Mouse (Mus musculus): ENCODE data around the gene Arhgap21. TPM values are rescaled to one million over a fixed set of nuclear protein-coding genes. Genes with fewer than 3 reads are reported as not detected.
A peak's percentile ranks its signal among the peaks of the same experiment; 100 is the strongest.
"Not testable (repeated sequence)": the region's sequence is repeated elsewhere in the genome, so short reads cannot be mapped to it uniquely, and the experiment has no call there.

The Arhgap21 gene
- total RNA-seq, 2 experiments from 2014 or later: 28.3 to 54.8 TPM

DNA sequence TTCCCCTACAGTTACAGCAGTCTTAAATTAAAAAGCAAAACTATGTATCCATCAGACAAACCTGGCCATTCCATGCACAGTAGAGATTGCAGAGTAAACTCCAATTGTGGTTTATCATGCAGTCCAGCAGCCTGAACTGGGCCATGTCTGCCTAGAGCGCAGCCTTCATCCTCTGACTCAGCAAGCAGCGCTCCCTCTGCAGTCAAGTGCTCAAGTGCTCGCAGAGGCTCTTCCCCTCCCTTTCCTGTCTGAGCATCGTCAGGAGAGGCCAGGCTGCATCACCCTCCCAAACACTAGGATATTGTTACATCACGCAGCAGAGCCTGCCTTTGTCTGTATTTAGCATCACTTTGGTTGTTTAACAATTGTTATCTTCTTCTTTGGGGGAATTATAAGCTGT is 25.5 kb downstream of the Arhgap21 start:
- ATAC-seq (replicated peaks; ENCODE audit: low FRiP score, low TSS enrichment, poor library complexity, severe bottlenecking): peak; percentile 91

DNA sequence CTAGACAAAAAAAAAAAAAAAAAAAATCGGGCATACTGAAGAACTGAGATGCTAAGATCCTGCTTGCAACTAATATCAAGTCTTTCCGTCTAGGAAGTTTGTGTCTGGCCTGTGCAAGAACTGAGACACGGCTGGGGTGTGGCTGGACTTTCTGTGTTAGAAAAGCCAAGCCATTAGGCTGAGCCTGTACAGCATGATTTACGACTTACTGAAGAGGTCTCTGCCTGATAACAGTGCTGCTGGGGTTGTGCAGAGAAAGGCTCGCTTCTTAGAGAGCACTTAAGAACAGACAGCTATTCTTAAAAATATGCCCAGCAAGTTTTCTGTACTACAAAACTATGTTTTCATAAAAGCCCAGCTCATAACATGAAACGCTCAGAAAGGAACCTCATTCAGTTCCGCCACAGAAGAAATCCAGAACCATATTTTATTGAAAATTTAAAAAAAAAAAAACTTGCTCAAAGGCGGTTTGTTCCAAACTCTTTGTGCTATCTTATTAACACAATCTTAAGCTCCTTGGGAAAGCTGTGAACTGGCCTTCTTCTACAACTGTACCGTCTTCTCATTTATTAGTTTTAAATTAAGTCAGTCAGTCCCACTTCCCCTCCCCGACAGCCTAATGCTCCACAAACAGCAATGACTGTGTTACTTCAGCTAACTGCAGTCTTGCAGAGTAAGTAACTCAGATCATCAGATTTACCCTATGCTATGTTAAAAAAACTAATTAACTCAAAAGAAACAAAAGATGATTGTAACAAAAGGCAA is 26.1 kb downstream of the Arhgap21 start:
- peak; percentile 78 for ATAC-seq (replicated peaks; ENCODE audit: low FRiP score, low TSS enrichment, poor library complexity, severe bottlenecking)

DNA sequence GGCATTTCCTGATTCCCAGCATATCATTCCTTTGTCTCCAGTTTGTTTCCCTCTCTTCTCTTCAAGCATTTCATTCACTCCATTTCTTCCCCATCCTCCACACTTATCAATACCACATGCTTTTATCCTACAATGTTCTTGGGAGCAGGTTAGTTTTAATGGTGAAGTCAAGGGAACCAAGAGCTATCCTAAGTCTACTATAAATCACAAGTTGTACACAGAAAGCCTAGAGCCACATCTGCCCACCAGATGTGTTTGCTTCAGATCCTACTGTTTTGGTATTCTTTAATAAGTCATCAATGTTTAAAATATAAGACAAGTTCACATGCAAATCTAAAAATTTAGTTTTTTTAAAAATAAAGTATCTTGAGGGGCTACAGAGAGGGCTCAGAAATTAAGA is 27.6 kb downstream of the Arhgap21 start:
- ATAC-seq (replicated peaks; ENCODE audit: low FRiP score, low TSS enrichment, poor library complexity, severe bottlenecking): no peak

DNA sequence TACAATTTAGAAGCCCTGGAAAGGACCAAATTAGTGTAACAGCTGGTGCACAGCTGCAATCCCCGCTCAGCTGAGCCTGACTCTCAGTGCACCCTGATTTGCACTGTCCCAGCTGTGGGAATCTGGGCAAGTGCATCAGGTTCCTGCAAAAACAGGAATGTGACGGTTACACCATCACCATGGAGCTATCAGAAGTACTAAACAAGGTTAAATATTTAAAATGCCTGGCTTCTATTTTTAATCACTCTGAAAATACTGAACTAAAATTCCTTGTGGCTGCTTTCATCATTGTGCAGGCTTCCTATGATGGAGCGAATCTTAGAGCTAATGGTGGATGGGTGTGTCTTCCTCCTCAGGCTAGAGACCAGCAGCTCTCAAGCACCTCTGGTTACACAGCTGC is 29.3 kb downstream of the Arhgap21 start:
- ATAC-seq (replicated peaks; ENCODE audit: low FRiP score, low TSS enrichment, poor library complexity, severe bottlenecking): no peak

DNA sequence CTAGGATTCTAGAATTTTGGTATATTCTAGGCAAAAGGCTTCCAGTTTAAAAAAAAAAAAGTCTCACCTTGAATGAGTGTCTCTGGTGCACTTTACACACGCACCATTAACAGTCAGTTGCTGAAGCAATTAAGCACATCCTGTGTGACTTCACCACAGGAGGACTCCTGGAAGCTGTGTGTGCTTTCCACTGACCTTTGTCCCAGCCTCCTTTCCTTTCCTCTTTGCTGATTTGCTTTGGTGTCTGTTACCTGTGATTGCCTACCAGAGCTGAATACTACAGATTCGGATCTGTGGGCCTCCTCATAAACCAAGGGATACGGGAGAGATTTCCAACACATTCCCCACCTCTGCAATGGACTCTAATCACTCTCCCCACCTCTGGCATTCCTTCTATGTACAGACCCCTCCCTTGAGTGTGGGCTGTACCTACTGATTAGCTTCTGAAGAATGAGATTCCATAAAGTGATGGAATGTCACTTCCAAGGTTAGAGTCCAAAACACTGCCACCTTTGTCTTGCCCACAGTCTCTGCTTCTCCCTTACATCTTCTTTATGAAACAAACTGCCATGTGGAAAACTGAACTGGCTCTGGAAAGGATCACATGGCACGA is 32.0 kb downstream of the Arhgap21 start:
- no peak for ATAC-seq (replicated peaks; ENCODE audit: low FRiP score, low TSS enrichment, poor library complexity, severe bottlenecking)

DNA sequence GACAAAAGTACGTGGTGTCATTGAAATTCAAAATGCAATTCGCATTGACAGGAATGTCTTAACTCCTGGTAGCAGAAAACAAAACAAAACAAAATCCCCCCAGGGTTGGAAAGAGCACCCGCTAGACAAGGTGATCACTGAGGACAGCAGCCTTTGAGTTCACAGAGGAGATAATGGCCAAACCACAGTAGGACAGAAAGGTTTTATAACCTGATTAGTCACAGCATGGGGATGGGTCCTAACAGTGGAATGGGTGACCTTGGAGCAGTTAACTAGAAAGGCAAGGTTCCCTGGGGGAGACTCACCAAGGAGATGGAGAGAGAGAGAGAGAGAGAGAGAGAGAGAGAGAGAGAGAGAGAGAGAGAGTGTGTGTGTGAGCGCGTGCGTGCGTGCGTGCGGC is 34.3 kb downstream of the Arhgap21 start:
- ATAC-seq (replicated peaks; ENCODE audit: low FRiP score, low TSS enrichment, poor library complexity, severe bottlenecking): no peak

DNA sequence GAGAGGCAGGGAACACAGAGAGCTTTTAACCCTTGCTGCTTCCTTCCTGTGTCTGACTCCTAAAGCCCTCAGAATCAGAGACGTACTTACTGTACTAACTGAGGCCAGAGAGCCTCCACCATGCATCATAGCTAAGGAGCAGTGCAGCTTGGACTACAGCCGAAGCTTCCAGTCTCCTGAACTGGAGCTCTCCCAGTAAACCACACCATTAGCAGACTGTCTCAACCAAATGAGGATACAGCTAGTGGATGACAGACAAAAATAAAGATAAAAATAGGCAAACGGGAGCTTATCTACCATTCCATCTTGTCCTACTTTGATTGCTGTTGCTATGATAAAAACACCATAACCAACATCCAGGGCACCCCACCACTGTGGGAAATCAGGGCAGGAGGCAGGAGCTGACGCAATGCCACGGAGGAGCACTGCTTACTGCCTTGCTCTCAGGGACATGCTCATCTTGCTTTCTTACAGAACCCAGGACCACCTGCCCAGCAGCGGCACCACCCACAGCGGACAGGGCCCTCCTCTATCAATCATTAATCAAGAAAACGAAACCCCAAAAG is 35.9 kb downstream of the Arhgap21 start:
- 0 out of 2 replicates have a peak, but pooled peaks have one; percentile 38 for ATAC-seq (replicated peaks; ENCODE audit: low FRiP score, low TSS enrichment, poor library complexity, severe bottlenecking)

DNA sequence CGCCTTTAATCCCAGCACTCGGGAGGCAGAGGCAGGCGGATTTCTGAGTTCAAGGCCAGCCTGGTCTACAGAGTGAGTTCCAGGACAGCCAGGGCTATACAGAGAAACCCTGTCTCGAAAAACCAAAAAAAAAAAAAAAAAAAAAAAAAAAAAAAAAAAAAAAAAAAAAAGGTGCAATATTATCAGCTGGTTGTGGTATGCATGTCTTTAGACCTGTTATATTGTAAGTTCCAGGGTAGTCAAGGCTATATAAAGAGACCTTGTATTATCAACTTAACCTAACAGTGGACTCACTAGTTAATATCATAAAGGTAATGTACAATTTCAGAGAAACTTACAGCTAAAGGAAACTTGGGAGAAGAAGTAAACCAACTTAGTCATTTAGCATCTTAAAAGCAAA is 36.9 kb downstream of the Arhgap21 start:
- not testable (repeated sequence) for ATAC-seq (replicated peaks; ENCODE audit: low FRiP score, low TSS enrichment, poor library complexity, severe bottlenecking)

DNA sequence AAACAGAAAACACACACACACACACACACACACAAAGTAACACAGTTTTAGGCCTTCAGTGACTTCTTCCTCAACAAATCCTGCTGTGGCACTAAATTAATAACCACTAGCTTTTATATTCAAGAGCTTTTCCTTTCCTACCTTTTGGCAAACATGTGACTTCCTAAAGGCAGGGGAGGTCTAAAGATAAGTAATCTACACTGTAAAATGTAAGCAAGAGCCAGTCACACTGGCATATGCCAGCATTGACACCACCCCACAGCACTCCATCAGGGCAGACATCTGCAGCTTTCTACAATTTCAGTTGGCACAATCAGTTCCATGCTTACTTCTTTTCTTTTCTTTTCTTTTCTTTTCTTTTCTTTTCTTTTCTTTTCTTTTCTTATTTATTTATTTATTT is 40.2 kb downstream of the Arhgap21 start:
- peak; percentile 71; the same call in 1 of the 2 replicates for ATAC-seq (replicated peaks; ENCODE audit: low FRiP score, low TSS enrichment, poor library complexity, severe bottlenecking)

DNA sequence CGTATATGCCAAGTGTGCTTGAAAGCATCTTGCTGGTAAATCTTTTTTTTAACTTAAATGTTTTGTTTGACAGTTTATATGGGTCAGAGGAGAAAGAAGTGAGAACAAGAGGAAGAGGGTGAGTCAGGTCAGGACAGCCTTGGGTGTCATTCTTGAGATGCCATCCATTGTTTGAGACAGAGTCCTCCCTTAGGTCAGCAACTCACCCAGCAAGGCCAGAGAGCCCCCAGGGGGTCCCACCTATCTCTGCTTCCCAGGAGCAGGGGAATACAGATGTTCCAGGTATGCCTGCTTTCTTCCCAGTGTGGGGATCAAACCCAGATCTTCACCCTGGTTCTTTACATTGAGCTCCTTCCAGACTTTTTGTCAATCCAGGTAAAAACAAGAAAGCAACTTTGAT is 43.7 kb downstream of the Arhgap21 start:
- ATAC-seq (replicated peaks; ENCODE audit: low FRiP score, low TSS enrichment, poor library complexity, severe bottlenecking): no peak

DNA sequence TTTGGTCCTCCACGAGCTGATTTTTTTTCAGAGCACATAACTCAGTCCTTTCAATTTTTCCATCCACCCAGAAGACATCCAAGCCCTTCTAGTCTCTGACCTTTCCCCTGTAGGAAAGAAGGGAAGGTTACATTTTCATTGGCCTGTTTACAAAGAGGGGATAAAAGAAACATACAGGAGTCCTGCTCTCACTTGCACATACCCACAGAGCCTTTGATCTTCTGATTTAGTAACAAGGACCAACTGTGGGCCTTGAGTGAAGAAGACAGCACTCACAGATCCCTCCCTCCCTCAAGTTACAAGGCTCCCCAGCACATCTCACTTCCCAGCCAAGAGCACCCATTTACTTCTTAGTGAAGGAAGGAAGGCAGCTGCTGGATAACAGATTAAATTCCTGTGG is 46.3 kb downstream of the Arhgap21 start:
- ATAC-seq (replicated peaks; ENCODE audit: low FRiP score, low TSS enrichment, poor library complexity, severe bottlenecking): no peak

DNA sequence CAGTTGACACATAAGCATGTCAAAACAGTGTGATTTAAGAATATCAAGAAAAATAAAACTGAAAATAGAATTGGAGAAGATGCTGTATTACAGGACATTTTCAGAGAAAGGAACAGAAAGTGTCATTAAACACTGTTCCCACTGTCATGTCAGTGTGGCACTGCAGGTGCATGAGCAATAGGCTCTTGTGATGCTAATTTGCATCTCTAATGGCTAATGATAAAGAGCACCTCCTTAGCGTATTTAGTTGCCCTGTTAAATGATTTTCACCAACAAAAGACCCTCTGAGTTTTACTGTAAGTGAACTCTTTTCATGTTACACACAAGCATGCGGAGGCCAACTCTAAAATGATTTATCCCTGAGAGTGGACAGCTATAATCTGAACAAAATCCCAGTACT is 47.1 kb downstream of the Arhgap21 start:
- no peak for ATAC-seq (replicated peaks; ENCODE audit: low FRiP score, low TSS enrichment, poor library complexity, severe bottlenecking)

DNA sequence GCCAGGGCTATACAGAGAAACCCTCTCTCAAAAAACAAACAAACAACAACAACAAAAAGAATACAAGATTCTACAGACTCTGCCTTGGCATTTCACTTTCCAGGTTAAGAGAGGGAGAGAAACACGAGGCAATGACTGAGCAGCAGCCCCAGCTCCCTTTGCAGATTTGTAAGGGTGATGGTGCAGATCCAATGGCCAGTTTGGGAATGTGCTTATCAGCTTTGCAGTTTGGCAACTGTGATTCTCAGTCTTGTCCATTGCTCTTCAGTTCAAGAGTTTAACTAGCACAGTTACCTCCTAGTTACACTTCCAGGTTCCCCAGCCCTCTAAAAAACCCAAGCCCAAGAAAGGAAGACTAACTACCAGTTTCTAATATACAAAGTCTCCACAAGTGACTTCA is 47.7 kb downstream of the Arhgap21 start:
- no peak for ATAC-seq (replicated peaks; ENCODE audit: low FRiP score, low TSS enrichment, poor library complexity, severe bottlenecking)

DNA sequence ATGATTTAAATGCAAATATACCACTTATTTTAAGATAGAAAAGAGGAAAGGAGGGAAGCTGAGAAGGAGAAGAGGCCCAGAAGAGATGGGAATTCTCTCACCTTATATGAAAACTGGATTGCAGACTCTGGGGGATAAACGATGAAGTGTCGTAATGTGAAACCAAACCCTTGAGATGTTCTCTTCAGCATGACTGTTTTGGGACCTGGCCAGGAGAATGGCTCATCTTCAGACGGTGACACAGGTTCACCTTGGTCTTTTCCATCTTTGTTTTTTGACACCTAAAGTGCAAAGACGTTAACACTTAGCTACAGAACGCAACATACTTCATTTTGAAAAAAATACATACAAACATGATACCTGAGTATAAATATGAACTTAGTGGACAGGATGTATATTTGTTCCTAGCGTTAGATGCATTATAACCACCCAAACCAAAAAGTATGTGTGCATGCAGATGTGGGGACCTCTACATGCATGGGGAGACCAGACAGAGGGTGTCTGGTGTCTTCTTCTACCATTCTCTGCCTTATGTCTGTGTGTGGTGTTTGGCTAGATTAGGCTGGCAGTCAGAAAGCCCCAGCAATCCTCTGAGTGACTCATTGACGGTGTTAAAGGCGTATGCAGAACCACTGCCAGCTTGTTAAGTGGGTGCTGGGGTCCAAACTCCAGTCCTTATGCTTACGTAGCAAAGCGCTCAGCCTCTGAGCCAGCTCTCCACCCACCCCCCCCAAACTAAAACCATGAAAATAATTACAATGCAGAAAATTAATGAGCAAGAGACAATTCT is 54.0 kb downstream of the Arhgap21 start:
- ATAC-seq (replicated peaks; ENCODE audit: low FRiP score, low TSS enrichment, poor library complexity, severe bottlenecking): no peak

DNA sequence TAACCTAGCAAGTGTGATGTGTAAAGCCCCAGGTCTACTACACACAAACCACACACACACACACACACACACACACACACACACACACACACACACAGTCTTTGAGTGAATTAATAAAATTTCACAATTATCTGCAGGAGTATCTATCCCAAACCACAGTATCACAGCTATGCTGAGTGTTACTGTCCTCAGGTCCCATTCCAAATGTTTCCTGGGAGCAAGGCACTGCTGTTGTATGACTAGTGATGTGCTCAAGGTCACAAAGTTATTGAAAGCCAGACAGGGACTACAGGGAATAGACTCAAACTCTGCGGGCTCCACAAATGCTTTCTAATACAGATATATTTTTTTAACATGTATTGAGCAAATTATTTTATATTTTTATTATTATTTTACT is 55.7 kb downstream of the Arhgap21 start:
- no peak for ATAC-seq (replicated peaks; ENCODE audit: low FRiP score, low TSS enrichment, poor library complexity, severe bottlenecking)

DNA sequence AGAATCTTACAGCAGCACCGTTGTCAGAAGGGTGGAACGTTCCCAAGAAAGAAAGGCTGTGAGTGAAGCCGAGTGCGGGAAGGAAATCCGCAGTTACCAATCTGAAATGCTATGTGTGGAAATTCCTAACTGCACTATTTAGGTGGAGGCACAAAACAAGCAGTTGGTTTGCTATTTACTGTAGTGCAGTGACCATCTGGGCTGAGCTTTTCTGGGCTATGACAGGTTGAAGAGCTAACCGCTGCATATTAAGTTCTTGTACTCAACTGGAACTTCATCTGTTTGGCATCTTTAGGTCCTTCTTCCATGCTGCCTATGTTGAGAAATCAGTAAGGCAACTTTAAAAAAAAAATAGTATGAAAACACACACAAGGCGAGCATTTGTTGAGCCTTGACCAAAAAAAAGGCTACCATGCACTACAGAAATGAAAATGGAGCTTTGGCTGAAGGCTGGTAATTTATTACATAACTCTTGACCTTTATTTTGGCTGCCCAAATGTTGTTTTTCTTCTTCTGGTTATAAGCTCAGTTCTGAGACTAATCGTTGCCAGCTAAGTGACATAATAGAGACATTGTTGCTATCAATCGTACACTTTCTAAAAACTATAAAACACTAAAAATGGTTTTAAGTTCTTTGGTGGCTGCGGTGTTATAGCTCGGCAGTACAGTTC is 56.2 kb downstream of the Arhgap21 start:
- no peak for ATAC-seq (replicated peaks; ENCODE audit: low FRiP score, low TSS enrichment, poor library complexity, severe bottlenecking)

DNA sequence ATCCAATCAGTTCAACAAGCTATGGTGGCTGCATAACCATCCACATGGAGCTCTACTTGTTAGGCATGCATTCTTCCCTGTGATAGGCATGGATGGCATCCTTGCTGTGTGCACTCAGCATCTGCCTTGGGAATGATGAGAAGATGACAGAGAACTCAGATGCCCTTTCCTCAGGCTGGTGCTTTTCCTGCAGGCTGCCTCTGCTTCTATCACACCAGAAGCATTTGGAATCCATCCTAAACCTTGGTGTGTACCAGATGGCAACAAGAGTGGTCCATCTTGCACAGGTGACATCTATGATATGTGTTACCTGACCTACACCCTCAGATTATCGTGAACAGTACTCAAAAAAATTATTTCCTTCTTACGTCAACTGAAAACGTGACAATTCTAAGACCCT is 58.2 kb downstream of the Arhgap21 start:
- no peak for ATAC-seq (replicated peaks; ENCODE audit: low FRiP score, low TSS enrichment, poor library complexity, severe bottlenecking)

DNA sequence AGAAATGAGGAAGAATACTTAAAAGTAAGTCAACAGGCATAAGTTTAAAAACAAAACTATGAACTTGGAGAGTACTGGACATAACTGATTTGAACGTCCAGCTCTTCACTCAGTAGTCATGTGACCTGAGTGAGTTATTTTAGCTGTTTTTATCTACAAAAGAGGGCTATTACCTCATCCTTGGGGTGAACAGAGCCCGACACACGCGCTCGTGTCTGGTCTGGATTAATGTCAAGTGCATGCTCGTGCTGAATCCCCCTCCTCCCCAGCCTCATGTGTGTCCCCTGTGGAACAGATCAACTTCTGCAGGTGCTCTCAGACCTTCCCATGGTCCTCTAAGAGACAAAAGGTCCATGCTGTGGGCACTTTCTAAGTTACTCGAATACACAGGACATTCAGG is 59.3 kb downstream of the Arhgap21 start:
- no peak for ATAC-seq (replicated peaks; ENCODE audit: low FRiP score, low TSS enrichment, poor library complexity, severe bottlenecking)

DNA sequence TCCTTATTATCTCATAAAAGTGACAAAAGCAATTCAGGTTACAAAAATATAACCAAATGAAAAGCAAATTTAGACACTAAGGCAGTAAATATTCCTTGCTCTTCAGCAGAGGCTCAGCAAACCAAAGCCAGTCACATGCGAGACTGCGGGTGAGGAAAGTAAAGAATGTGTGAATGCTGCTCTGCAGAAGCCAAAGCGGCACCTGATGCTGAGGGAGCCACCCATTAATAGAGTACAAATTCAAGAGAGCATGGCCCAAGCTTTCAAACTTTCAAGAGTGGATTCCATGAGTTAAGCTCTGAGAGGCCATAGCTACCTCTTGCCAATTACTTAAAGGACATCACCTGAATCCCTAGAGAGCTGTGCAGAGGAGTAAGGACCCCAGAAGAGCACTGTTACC is 61.4 kb downstream of the Arhgap21 start:
- ATAC-seq (replicated peaks; ENCODE audit: low FRiP score, low TSS enrichment, poor library complexity, severe bottlenecking): no peak

DNA sequence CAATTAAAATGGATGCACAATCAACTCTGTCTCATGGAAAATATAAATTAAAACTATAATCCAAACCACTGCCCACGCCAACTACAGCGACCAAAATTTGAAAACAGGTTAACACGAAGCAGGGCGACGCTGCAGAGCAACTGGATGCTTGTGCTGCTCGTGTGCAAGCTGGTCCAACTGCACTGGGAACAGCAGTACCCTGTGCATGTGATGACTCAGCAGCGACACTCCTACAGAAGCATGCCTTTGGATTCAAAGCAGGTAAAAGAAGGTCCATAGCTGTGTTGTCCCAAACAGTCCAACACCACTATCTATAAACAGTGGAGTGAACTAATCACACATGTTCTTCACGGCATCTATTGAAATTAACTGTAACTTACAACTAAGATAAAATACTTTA is 63.3 kb downstream of the Arhgap21 start:
- no peak for ATAC-seq (replicated peaks; ENCODE audit: low FRiP score, low TSS enrichment, poor library complexity, severe bottlenecking)

Measured in megakaryocyte-erythroid progenitor cell, adult 5-6 weeks (primary cell).